Mouse (Mus musculus): ENCODE results near the gene Arid5a. TPM values are rescaled to one million over a fixed set of nuclear protein-coding genes. Genes with fewer than 3 reads are reported as not detected.
A peak's percentile ranks its signal among the peaks of the same experiment; 100 is the strongest.

The Arid5a gene
- polyA plus RNA-seq (2014; fragmentation: Nextera tagmentation; extraction: Ambion mirVana): 2.3 and 3.1 TPM in 2 replicates

- Histone ChIP-seq H3K27ac (ENCODE audit: low read depth, low read length) (0 out of 2 replicates have a peak within 1 kb of the TSS, but pooled peaks have one; percentile 28), H3K4me3 (ENCODE audit: low read depth, low read length) (peak within 1 kb of the TSS; percentile 44), H3K4me1 (ENCODE audit: control insufficient read depth, insufficient read depth, low read length) (peaks cover 4% of the 10 kb centered on the region; the same call in 1 of the 2 replicates), H3K4me2 (ENCODE audit: low read depth) (peak within 1 kb of the TSS; percentile 79), H3K36me3 (ENCODE audit: control insufficient read depth, insufficient read depth, low read length) (no peaks in the 10 kb centered on the region), H3K9me3 (ENCODE audit: control insufficient read depth, low read length) (no peaks in the 10 kb centered on the region), H3K27me3 (ENCODE audit: control insufficient read depth, insufficient read depth, low read length) (0 out of 2 replicates have a peak, but pooled peaks cover 5% of the 10 kb centered on the region), H3K9ac (ENCODE audit: low read length) (peak within 1 kb of the TSS; percentile 23; the same call in 1 of the 2 replicates)
- WGBS: 1% methylated on average over 65 of the region's 65 CpGs
- DNase-seq (ENCODE audit: low spot score): peak; percentile 94
- ATAC-seq (ENCODE audit: insufficient read depth, low FRiP score, low TSS enrichment): peak; percentile 92
These were observed at the start of gene Arid5a for GRCm38 (mm10) chr1:36307495-36308280. Gene Arid5a (plus strand): TSS chr1:36307733.

DNA sequence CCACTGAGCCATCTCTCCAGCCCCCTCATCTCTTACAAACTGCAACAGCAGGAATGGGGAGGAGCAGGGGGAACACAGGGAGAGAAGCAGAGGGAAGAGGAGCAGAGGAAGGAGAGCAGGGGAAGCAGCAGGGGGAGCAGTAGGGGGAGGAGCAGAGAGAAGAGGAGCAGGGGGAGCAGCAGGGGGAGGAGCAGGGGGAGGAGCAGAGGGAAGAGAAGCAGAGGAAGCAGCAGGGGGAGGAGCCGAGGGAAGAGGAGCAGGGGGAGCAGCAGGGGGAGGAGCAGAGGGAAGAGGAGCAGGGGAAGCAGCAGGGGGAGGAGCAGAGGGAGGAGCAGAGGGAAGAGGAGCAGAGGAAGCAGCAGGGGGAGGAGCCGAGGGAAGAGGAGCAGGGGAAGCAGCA is 48.9 kb upstream of the Arid5a start:
- DNase-seq (ENCODE audit: low spot score) (no peak), ATAC-seq (ENCODE audit: insufficient read depth, low FRiP score, low TSS enrichment) (no peak)
- 62% methylated on average over 2 of the region's 2 CpGs for WGBS
- H3K4me2 ChIP-seq (ENCODE audit: low read depth): no peak overlapping the region
- no peaks in the 10 kb centered on the region; the same call in 1 of the 2 replicates for H3K4me1 ChIP-seq (ENCODE audit: control insufficient read depth, insufficient read depth, low read length)
- no peaks in the 10 kb centered on the region for H3K27me3 ChIP-seq (ENCODE audit: control insufficient read depth, insufficient read depth, low read length)
- H3K9me3 ChIP-seq (ENCODE audit: control insufficient read depth, low read length): no peaks in the 10 kb centered on the region
- H3K9ac ChIP-seq (ENCODE audit: low read length): no peak overlapping the region
- no peak overlapping the region for H3K27ac ChIP-seq (ENCODE audit: low read depth, low read length)
- H3K36me3 ChIP-seq (ENCODE audit: control insufficient read depth, insufficient read depth, low read length): no peaks in the 10 kb centered on the region
- H3K4me3 ChIP-seq (ENCODE audit: low read depth, low read length): no peak overlapping the region

GRCm38 (mm10) chr1:36259281-36259680 is 48.3 kb upstream of the Arid5a start:
- no peaks in the 10 kb centered on the region; the same call in 1 of the 2 replicates for H3K4me1 ChIP-seq (ENCODE audit: control insufficient read depth, insufficient read depth, low read length)

DNA sequence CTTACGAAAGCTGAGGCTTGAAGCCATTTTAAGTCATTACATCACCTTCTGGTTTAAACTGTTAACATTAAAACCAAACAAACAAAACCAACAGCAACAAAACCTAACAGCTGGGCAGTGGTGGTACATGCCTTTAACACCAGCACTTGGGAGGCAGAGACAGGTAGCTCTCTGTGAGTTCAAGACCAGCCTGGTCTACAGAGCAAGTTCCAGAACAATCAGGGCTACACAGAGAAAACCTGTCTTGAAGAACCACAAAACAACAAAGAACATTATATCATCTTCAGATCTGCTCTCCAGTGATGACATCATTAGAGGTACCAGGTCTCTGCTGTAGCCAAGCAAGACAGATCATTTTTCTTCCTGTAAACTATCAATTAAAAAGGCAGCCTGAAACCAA is 47.1 kb upstream of the Arid5a start:
- DNase-seq (ENCODE audit: low spot score): no peak

More at GRCm38 (mm10) chr1:36259281-36259680, 48.3 kb upstream of the Arid5a start:
- Histone ChIP-seq H3K4me2 (ENCODE audit: low read depth) (no peak overlapping the region), H3K27ac (ENCODE audit: low read depth, low read length) (no peak overlapping the region), H3K4me3 (ENCODE audit: low read depth, low read length) (no peak overlapping the region), H3K9me3 (ENCODE audit: control insufficient read depth, low read length) (no peaks in the 10 kb centered on the region), H3K36me3 (ENCODE audit: control insufficient read depth, insufficient read depth, low read length) (no peaks in the 10 kb centered on the region), H3K9ac (ENCODE audit: low read length) (no peak overlapping the region), H3K27me3 (ENCODE audit: control insufficient read depth, insufficient read depth, low read length) (no peaks in the 10 kb centered on the region)
- 96% methylated on average over 2 of the region's 2 CpGs for WGBS
- ATAC-seq (ENCODE audit: insufficient read depth, low FRiP score, low TSS enrichment) (no peak), DNase-seq (ENCODE audit: low spot score) (no peak)

GRCm38 (mm10) chr1:36261708-36262504 is 45.6 kb upstream of the Arid5a start:
- Histone ChIP-seq H3K4me1 (ENCODE audit: control insufficient read depth, insufficient read depth, low read length) (no peaks in the 10 kb centered on the region), H3K9ac (ENCODE audit: low read length) (no peak overlapping the region), H3K27me3 (ENCODE audit: control insufficient read depth, insufficient read depth, low read length) (no peaks in the 10 kb centered on the region), H3K4me3 (ENCODE audit: low read depth, low read length) (no peak overlapping the region), H3K4me2 (ENCODE audit: low read depth) (no peak overlapping the region), H3K9me3 (ENCODE audit: control insufficient read depth, low read length) (no peaks in the 10 kb centered on the region), H3K27ac (ENCODE audit: low read depth, low read length) (no peak overlapping the region), H3K36me3 (ENCODE audit: control insufficient read depth, insufficient read depth, low read length) (no peaks in the 10 kb centered on the region)
- DNase-seq (ENCODE audit: low spot score) (no peak), ATAC-seq (ENCODE audit: insufficient read depth, low FRiP score, low TSS enrichment) (no peak)
- 87% methylated on average over 19 of the region's 19 CpGs for WGBS

More for the DNA sequence above, 47.1 kb upstream of the Arid5a start:
- H3K9me3 ChIP-seq (ENCODE audit: control insufficient read depth, low read length): no peaks in the 10 kb centered on the region
- H3K4me2 ChIP-seq (ENCODE audit: low read depth): no peak overlapping the region
- H3K9ac ChIP-seq (ENCODE audit: low read length): no peak overlapping the region
- H3K27ac ChIP-seq (ENCODE audit: low read depth, low read length): no peak overlapping the region
- H3K4me3 ChIP-seq (ENCODE audit: low read depth, low read length): no peak overlapping the region
- H3K27me3 ChIP-seq (ENCODE audit: control insufficient read depth, insufficient read depth, low read length): no peaks in the 10 kb centered on the region
- no peaks in the 10 kb centered on the region for H3K36me3 ChIP-seq (ENCODE audit: control insufficient read depth, insufficient read depth, low read length)
- ATAC-seq (ENCODE audit: insufficient read depth, low FRiP score, low TSS enrichment): no peak
- 91% methylated on average over 1 of the region's 1 CpGs for WGBS
- no peaks in the 10 kb centered on the region for H3K4me1 ChIP-seq (ENCODE audit: control insufficient read depth, insufficient read depth, low read length)

- no peaks in the 10 kb centered on the region for H3K4me1 ChIP-seq (ENCODE audit: control insufficient read depth, insufficient read depth, low read length)
- no peaks in the 10 kb centered on the region for H3K9me3 ChIP-seq (ENCODE audit: control insufficient read depth, low read length)
- H3K9ac ChIP-seq (ENCODE audit: low read length): no peak overlapping the region
- no peak overlapping the region for H3K4me2 ChIP-seq (ENCODE audit: low read depth)
- no peak overlapping the region for H3K4me3 ChIP-seq (ENCODE audit: low read depth, low read length)
- ATAC-seq (ENCODE audit: insufficient read depth, low FRiP score, low TSS enrichment) (no peak), DNase-seq (ENCODE audit: low spot score) (no peak)
- 83% methylated on average over 13 of the region's 13 CpGs for WGBS
- H3K27me3 ChIP-seq (ENCODE audit: control insufficient read depth, insufficient read depth, low read length): no peaks in the 10 kb centered on the region
- no peaks in the 10 kb centered on the region for H3K36me3 ChIP-seq (ENCODE audit: control insufficient read depth, insufficient read depth, low read length)
- no peak overlapping the region for H3K27ac ChIP-seq (ENCODE audit: low read depth, low read length)
These were observed 43.6 kb upstream of the Arid5a start for GRCm38 (mm10) chr1:36263833-36264488.

DNA sequence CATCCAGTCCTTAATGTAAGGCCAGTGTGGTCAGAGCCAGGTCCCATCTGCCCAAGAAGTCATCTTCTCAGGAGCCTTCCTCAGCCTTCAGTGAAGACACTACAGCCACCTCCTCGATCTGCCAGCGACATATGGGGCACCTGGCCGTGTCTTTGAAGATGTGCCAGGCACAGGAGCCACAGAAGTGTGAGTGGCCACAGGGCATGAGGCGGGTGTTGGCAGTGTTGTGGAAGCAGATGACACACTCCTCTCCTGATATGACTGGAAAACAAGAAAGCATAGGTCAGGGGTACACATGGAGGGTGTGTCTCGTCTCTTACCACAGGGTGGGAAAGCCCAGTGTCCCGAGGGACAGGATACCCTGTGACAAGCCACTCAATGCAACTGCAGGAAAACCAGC is 41.2 kb upstream of the Arid5a start:
- no peaks in the 10 kb centered on the region for H3K9me3 ChIP-seq (ENCODE audit: control insufficient read depth, low read length)
- DNase-seq (ENCODE audit: low spot score) (no peak), ATAC-seq (ENCODE audit: insufficient read depth, low FRiP score, low TSS enrichment) (no peak)
- peaks cover 4% of the 10 kb centered on the region; the same call in 1 of the 2 replicates for H3K27me3 ChIP-seq (ENCODE audit: control insufficient read depth, insufficient read depth, low read length)
- 83% methylated on average over 6 of the region's 6 CpGs for WGBS
- no peak overlapping the region for H3K4me2 ChIP-seq (ENCODE audit: low read depth)
- no peak overlapping the region for H3K27ac ChIP-seq (ENCODE audit: low read depth, low read length)
- H3K4me1 ChIP-seq (ENCODE audit: control insufficient read depth, insufficient read depth, low read length): no peaks in the 10 kb centered on the region
- no peak overlapping the region for H3K9ac ChIP-seq (ENCODE audit: low read length)
- no peaks in the 10 kb centered on the region for H3K36me3 ChIP-seq (ENCODE audit: control insufficient read depth, insufficient read depth, low read length)
- H3K4me3 ChIP-seq (ENCODE audit: low read depth, low read length): no peak overlapping the region

GRCm38 (mm10) chr1:36267595-36267994 is 39.9 kb upstream of the Arid5a start:
- no peak for ATAC-seq (ENCODE audit: insufficient read depth, low FRiP score, low TSS enrichment)
- 94% methylated on average over 3 of the region's 3 CpGs for WGBS

More at GRCm38 (mm10) chr1:36267595-36267994, 39.9 kb upstream of the Arid5a start:
- Histone ChIP-seq H3K4me1 (ENCODE audit: control insufficient read depth, insufficient read depth, low read length) (no peaks in the 10 kb centered on the region), H3K9me3 (ENCODE audit: control insufficient read depth, low read length) (no peaks in the 10 kb centered on the region), H3K9ac (ENCODE audit: low read length) (no peak overlapping the region), H3K4me3 (ENCODE audit: low read depth, low read length) (no peak overlapping the region), H3K36me3 (ENCODE audit: control insufficient read depth, insufficient read depth, low read length) (no peaks in the 10 kb centered on the region), H3K4me2 (ENCODE audit: low read depth) (no peak overlapping the region), H3K27me3 (ENCODE audit: control insufficient read depth, insufficient read depth, low read length) (peaks cover 4% of the 10 kb centered on the region; the same call in 1 of the 2 replicates), H3K27ac (ENCODE audit: low read depth, low read length) (no peak overlapping the region)
- no peak for DNase-seq (ENCODE audit: low spot score)

All from neural tube, embryonic 11.5 days (tissue).